Mouse (Mus musculus) heart, embryonic 10.5 days (tissue): Measurements from ENCODE around the gene Gins2. TPM values are rescaled to one million over a fixed set of nuclear protein-coding genes. Genes with fewer than 3 reads are reported as not detected.

Source experiments
- DNase-seq: peaks from one replicate; pipeline ENCODE4 v3.0.0-alpha.2; 2017; ENCODE audit warnings: low spot score
- H3K27ac ChIP-seq: fragments of 300-500 bp; sonication (generic); 2 replicates; pipeline ENCODE4 v1.5.1; 2016; ENCODE audit warnings: mild to moderate bottlenecking
- H3K27me3 ChIP-seq: fragments of 300-500 bp; sonication (generic); 2 replicates; pipeline ENCODE4 v1.6.1; 2016; ENCODE audit warnings: mild to moderate bottlenecking; ENCODE audit not compliant: poor library complexity, insufficient read depth, severe bottlenecking
- H3K36me3 ChIP-seq: fragments of 300-500 bp; sonication (generic); 2 replicates; pipeline ENCODE4 v1.6.1; 2016; ENCODE audit warnings: mild to moderate bottlenecking, moderate library complexity
- H3K4me1 ChIP-seq: fragments of 300-500 bp; sonication (generic); 2 replicates; pipeline ENCODE4 v1.6.1; 2016; ENCODE audit warnings: mild to moderate bottlenecking
- H3K4me3 ChIP-seq: fragments of 300-500 bp; sonication (generic); 2 replicates; pipeline ENCODE4 v1.5.1; 2016; ENCODE audit warnings: mild to moderate bottlenecking, moderate library complexity
- H3K9me3 ChIP-seq: fragments of 300-500 bp; sonication (generic); 2 replicates; pipeline ENCODE4 v1.6.1; 2016; ENCODE audit warnings: mild to moderate bottlenecking, moderate library complexity
- WGBS: fragments of 180-500 bp; shearing (Covaris S2); methylation state at CpG from one replicate; pipeline ENCODE4 v1.1.7; 2016; 5-methylcytosine and 5-hydroxymethylcytosine counted together
- polyA plus RNA-seq: library from polyadenylated mRNA; unstranded; fragments of >200 nt; fragmentation: Nextera tagmentation; extraction: Ambion mirVana; gene quantifications from 2 replicates; pipeline ENCODE4 v1.2.1, GENCODE M21; 2016

Gins2 gene
- polyA plus RNA-seq: 106 and 125 TPM in 2 replicates

DNA sequence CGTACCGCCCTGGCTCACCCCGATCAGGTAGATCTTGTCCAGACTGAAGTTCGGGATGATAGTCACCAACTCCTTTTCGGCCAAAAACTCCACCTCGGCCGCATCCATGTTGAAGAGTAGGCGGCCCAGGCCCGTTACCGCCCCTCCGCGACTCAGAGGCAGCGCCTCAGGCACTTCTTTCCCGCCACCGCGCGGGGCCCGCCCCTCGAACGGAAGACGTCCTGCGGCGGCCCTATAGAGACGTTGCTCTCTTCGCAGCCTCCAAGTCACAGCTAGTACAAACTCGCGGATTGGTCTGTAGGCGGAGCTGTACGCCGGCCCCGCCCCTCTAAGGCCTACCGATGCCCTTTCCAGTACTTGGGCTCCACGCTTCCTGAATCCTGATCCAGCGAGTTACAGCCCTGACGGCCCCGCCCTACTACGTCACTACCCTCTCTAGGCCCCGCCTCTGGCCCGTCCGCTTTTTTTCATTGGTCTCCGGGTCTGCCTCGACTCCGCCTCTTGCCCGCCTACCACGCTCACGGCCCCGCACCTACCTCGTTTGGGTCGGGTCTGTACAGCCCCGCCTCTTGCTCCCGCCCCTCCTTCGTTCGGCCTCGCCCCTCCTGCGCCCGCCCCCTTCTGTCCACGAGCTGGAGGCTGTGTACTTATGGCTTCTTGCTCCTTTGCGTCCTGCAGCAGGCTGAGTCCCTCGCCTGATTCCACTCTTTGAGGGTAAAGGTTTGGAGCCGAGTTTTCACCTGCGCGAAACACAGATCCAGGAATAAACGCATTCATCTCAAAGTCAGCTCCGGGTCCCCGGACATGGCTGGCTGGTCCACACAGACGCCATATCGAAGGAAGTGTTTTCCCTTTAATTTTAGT is at the start of gene Gins2:
Gins2 (minus strand) TSS at position 397 of the 864 bp plus-strand sequence.
- Histone ChIP-seq H3K4me1 (peaks cover 49% of the 10 kb centered on the region), H3K36me3 (peaks cover 33% of the 10 kb centered on the region), H3K27ac (peak within 1 kb of the TSS; percentile 87), H3K27me3 (no peaks in the 10 kb centered on the region; the same call in 1 of the 2 replicates), H3K9me3 (no peaks in the 10 kb centered on the region), H3K4me3 (peak within 1 kb of the TSS; percentile 74)
- under 1% methylated on average over 67 of the region's 67 CpGs for WGBS
- DNase-seq: peak; percentile 100

DNA sequence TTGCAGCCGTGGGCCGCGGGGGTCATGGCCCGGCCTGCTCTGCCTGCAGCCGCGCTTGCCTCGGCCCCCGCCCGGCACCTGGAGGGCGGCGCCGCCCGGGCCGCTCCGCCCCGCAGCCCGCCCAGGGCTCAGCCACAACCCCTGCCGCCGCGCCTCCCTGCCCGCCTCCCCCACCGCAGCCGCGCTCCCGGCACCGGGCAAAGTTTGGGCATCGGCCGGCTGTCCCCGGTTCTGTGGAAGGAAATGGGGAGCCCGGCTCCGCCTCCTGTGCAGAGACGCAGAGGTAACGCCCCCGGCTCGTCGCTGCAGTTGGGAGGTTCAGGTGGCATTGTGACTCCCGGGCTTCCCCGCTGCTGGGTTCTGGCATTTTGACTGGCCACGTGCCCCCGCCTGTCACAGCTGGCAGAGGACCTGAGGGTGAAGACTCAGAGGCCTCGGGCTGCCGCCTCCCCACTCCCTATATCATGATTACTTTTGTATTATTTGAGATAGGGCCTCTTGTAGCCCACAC is 45.3 kb upstream of the Gins2 start:
- peaks cover 3% of the 10 kb centered on the region; the same call in 1 of the 2 replicates for H3K9me3 ChIP-seq
- no peaks in the 10 kb centered on the region for H3K36me3 ChIP-seq
- H3K27ac ChIP-seq: peak overlapping the region; percentile 78
- DNase-seq: peak; percentile 82
- WGBS: under 1% methylated on average over 42 of the region's 42 CpGs
- peaks cover 53% of the 10 kb centered on the region for H3K27me3 ChIP-seq
- H3K4me1 ChIP-seq: peaks cover 51% of the 10 kb centered on the region
- peak overlapping the region; percentile 78 for H3K4me3 ChIP-seq

DNA sequence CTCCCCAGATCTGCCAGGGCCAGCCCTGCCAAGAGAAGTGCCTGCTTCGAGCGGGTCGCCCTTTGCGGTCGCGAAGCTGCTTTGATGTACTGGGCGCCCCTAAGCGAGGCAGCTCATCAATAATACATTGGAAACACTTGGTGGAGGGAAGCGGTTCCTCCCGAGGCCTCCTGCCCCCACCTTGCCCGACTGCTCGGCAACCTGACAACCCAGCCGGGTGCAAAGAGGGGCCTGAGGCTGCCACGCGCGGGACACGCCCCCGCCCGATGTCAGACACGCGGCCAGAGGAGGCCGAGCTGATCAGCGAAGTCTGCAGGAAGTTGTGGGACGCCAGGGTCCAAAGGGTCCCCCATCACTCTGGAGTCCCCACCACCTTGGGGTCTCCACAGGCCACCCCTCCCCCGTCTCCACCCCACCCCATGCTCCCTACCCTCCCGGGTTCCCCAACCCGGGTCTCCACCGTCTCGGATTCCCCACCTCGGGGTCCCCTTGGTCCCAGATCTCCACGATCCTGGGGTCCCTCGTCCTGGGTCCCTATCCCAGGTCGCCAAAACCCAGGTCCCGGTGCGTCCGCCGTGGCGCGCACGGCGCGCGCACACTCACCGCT is 44.7 kb upstream of the Gins2 start:
- 1% methylated on average over 44 of the region's 44 CpGs for WGBS
- peaks cover 51% of the 10 kb centered on the region for H3K4me1 ChIP-seq
- no peak for DNase-seq
- peak overlapping the region; percentile 78 for H3K4me3 ChIP-seq
- H3K36me3 ChIP-seq: no peaks in the 10 kb centered on the region
- peak overlapping the region; percentile 78 for H3K27ac ChIP-seq
- H3K27me3 ChIP-seq: peaks cover 53% of the 10 kb centered on the region
- H3K9me3 ChIP-seq: peaks cover 3% of the 10 kb centered on the region; the same call in 1 of the 2 replicates

DNA sequence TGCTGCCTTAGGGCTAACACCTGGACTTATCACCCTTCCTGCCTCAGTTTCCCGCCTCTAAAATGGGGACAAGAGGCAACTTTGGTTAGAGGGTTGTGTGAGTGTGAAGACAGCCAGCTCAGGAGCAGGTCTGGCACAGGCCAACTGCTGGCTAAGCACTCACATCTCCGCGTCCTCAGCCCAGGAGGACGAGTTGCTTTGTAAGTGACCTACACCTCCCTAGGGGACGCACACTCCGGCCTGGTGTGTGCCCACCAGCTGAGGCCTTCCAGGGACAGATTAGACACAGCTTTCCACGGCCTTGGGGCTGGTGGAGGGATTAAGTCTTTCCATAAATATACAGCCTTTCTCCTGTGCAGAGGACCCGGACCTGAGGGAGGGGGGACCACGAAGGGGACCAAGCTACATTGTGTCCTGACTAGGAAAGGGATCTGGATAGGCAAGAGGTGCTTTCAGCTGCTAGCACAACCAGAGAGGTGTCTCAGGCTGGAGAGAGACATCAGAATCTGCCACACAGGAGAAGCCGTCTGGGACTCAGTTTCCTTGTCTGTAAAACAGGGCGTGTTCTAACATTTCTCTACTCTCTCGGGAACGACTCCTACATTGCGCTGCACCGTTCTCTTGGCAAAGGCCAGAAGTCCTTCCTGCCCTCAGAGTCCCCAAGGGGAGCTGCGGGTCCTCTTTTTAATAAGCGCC is 44.0 kb upstream of the Gins2 start:
- peak overlapping the region; percentile 78 for H3K4me3 ChIP-seq
- peaks cover 54% of the 10 kb centered on the region for H3K4me1 ChIP-seq
- 24% methylated on average over 17 of the region's 17 CpGs for WGBS
- no peaks in the 10 kb centered on the region for H3K36me3 ChIP-seq
- H3K9me3 ChIP-seq: peaks cover 3% of the 10 kb centered on the region; the same call in 1 of the 2 replicates
- H3K27me3 ChIP-seq: peaks cover 53% of the 10 kb centered on the region
- H3K27ac ChIP-seq: peak overlapping the region; percentile 78; the same call in 1 of the 2 replicates
- no peak for DNase-seq

DNA sequence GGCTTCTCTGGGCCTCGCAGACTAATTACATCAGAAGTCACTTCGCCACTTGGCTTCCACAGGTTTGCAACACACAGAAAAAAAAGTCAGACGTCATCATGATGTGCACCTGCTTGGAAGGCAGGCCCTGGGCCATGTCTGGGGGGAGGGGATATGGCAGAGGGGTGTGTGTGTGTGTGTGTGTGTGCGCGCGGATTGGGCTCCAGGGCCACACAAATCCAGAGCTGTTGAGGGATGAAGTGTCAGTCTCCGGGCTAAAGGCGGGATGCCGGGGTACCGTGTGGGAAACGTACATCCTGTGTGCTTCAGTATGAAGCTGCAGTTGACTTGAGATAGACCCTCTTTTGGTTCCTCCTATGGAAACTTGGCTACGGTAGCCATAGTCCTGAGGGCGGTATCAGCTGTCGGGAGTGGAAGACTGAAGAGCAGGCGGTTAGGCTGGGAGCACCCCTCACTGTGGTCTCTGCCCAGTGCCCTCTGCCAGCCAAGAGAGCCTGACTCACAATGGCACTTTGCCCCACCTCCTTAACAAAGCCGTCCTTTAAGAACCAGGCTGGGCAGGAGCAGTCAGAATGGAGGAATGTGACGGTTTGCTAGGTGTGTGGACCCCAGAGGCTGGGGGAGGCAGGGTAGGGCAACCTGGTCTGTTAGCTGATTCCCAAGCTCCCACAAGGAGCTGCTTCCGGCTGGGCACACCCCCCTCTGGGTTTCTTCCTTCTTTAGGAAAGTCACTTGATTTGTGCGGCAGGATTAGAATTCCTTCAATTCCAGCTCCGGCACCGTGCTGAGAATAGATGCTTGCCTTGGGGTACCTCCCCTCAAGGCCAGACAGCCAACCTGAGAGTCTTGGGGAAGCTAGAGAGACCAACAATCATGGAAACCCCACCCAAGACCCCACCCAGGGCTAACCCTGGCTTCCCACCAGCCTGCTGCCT is 42.6 kb upstream of the Gins2 start:
- H3K27me3 ChIP-seq: peaks cover 58% of the 10 kb centered on the region
- DNase-seq: no peak
- WGBS: 74% methylated on average over 21 of the region's 21 CpGs

DNA sequence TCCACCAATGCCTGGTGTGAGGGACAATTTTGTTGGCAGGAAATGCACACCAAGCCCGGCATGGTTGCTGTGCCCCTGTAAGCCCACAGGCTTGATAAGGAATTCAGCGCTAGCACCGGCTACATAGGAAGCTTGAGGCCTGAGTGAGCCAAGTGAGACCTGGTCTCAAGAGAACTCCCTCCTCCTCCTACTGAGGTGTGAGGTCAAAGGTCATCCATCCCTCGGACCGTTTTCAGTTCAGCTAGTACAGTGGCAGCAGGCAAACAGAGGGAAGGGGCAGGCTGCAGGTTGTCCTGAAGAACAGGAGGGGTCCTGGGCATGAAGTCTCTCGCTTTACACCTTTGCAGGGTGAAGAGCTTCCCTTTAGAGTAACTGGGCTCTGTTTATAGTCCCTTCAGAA is 41.7 kb upstream of the Gins2 start:
- no peak overlapping the region for H3K27ac ChIP-seq
- peaks cover 50% of the 10 kb centered on the region for H3K27me3 ChIP-seq
- H3K36me3 ChIP-seq: no peaks in the 10 kb centered on the region
- peaks cover 3% of the 10 kb centered on the region; the same call in 1 of the 2 replicates for H3K9me3 ChIP-seq
- peaks cover 52% of the 10 kb centered on the region for H3K4me1 ChIP-seq
- WGBS: 39% methylated on average over 6 of the region's 6 CpGs
- DNase-seq: no peak
- no peak overlapping the region for H3K4me3 ChIP-seq

More for the DNA sequence above, 42.6 kb upstream of the Gins2 start:
- no peak overlapping the region for H3K4me3 ChIP-seq
- no peaks in the 10 kb centered on the region for H3K36me3 ChIP-seq
- H3K9me3 ChIP-seq: peaks cover 3% of the 10 kb centered on the region; the same call in 1 of the 2 replicates
- peaks cover 54% of the 10 kb centered on the region for H3K4me1 ChIP-seq
- no peak overlapping the region for H3K27ac ChIP-seq

DNA sequence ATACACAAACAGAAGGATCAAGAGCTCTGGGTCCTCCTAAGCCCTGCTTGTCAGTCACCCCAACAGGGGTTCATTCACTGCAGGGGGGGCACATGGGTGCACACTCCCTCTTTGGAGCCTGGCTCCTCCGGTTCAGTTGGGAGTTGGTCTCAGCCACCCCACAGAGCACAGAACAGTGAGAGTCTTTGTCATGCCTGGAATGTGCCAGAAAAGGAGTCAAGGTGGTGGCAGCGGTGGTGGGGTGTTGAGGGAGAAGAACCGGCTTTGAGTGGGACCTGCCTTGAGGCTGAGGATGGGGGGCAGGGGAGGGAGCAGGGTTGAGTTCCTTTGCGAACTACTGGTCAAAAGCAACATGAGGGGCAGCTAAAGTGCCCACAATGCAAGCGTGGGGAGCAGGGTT is 40.9 kb upstream of the Gins2 start:
- peaks cover 45% of the 10 kb centered on the region for H3K27me3 ChIP-seq
- WGBS: 35% methylated on average over 5 of the region's 5 CpGs
- no peak overlapping the region for H3K27ac ChIP-seq
- no peaks in the 10 kb centered on the region for H3K36me3 ChIP-seq
- H3K9me3 ChIP-seq: peaks cover 3% of the 10 kb centered on the region; the same call in 1 of the 2 replicates
- no peak for DNase-seq
- peaks cover 56% of the 10 kb centered on the region for H3K4me1 ChIP-seq
- H3K4me3 ChIP-seq: no peak overlapping the region

DNA sequence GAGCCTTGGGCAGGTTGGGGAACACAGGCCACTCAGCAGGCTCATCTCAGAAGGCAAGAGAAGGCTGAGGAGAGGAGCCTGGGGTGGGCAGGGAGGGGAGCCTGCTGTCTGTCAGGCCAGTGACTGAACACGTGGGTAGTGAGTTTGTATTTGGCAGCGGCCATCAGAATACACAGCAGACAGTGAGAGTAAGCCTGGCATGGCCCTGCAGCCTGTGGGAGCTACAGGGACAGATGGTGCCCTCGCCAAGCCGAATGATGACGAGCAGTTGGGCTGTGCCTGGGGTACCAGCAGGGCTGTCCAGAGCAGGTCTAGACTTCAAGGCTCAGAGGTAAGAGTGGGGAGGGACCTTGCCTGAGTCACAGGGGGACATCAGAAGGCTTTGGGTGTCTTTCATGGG is 38.2 kb upstream of the Gins2 start:
- H3K27ac ChIP-seq: no peak overlapping the region

DNA sequence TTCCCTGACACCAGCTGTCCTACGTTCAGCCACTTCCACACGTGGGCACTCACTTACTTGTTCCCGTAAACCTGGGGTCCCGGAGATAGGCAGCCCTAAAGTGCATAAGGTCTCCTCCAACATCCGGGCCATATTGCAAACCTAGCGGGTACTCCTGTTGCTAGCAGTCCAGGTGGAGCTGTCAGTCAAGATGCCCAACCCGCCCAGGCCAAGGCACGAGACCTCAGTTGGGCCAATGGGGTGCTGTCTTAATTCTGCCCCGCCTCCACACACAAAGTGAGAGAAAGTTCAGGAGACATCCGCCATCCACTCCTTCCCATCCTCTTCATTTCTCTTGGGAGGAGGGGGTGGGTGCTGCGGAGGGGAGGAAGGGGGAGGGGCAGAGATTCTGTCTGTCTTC is 37.4 kb upstream of the Gins2 start:
- 62% methylated on average over 11 of the region's 11 CpGs for WGBS
- no peak for DNase-seq
- Histone ChIP-seq H3K9me3 (no peaks in the 10 kb centered on the region), H3K36me3 (no peaks in the 10 kb centered on the region), H3K4me3 (no peak overlapping the region), H3K27ac (no peak overlapping the region), H3K4me1 (peaks cover 54% of the 10 kb centered on the region), H3K27me3 (0 out of 2 replicates have a peak, but pooled peaks cover 12% of the 10 kb centered on the region)

More for the DNA sequence above, 38.2 kb upstream of the Gins2 start:
- Histone ChIP-seq H3K9me3 (no peaks in the 10 kb centered on the region), H3K36me3 (no peaks in the 10 kb centered on the region), H3K4me3 (no peak overlapping the region), H3K4me1 (peaks cover 53% of the 10 kb centered on the region), H3K27me3 (peaks cover 20% of the 10 kb centered on the region; the same call in 1 of the 2 replicates)
- DNase-seq: no peak
- 86% methylated on average over 5 of the region's 5 CpGs for WGBS

DNA sequence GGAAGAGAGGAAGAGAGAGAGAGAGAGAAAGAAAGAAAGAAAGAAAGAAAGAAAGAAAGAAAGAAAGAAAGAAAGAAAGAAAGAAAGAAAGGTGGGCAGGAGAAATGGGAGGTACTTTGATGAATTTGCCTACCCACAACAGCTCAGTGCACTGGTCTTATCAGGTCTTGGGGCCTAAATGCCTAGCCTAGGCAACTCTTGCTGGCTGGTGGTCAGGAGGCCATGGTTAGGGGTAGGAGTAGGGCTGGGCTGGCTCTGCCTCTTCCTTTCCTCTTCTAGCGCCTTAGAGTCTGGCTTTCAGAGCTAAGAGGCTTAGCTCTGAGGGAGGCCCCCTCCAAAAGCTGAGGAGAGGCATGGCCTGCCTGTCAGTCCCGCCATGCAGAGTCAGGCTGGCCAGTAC is 34.5 kb upstream of the Gins2 start:
- Histone ChIP-seq H3K36me3 (no peaks in the 10 kb centered on the region), H3K27me3 (0 out of 2 replicates have a peak, but pooled peaks cover 6% of the 10 kb centered on the region), H3K4me3 (no peak overlapping the region), H3K4me1 (peaks cover 60% of the 10 kb centered on the region), H3K27ac (peak overlapping the region; percentile 44), H3K9me3 (no peaks in the 10 kb centered on the region)
- WGBS: 29% methylated on average over 2 of the region's 2 CpGs
- no peak for DNase-seq

DNA sequence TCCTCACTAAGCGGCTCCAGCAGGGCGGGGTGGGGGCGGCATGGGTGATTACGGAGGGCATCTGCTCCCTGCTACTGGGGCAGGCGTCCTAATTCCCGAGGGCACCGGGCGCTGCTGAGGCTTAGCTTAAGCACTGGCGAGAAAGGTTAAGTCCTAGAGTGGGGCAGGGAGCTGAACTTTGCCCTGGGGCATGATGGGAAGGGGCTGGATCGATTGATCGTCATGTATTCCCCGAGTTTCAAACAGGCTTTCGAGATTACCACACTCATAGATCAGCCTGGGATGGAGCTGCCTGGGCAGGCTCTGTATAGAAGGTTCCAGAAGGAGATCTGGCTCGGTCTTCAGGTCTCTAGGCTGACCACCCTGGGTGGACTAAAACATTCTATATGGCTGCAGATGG is 33.1 kb upstream of the Gins2 start:
- Histone ChIP-seq H3K27me3 (0 out of 2 replicates have a peak, but pooled peaks cover 3% of the 10 kb centered on the region), H3K27ac (peak overlapping the region; percentile 83), H3K9me3 (no peaks in the 10 kb centered on the region), H3K4me1 (peaks cover 67% of the 10 kb centered on the region), H3K4me3 (no peak overlapping the region), H3K36me3 (no peaks in the 10 kb centered on the region)
- DNase-seq: no peak
- WGBS: 51% methylated on average over 14 of the region's 14 CpGs
